Mouse (Mus musculus): ENCODE results near the gene Cox6b2. TPM values are rescaled to one million over a fixed set of nuclear protein-coding genes. Genes with fewer than 3 reads are reported as not detected.

Cox6b2 gene
- 1.3 to 5.4 TPM (median 4.0 TPM) in 4 replicates for total RNA-seq (2023)

GRCm38 (mm10) chr7:4752821-4753570, at the start of gene Cox6b2:
TSS of gene Cox6b2 (minus strand) at chr7:4753094.

GRCm38 (mm10) chr7:4792278-4793212, 39.7 kb upstream of the Cox6b2 start, which contains the start of gene Rpl28:
TSS of gene Rpl28 (plus strand) at chr7:4792874.

GRCm38 (mm10) chr7:4789436-4789935, 36.6 kb upstream of the Cox6b2 start, which contains the start of gene Tmem238:
TSS of gene Tmem238 (minus strand) at chr7:4789656.

GRCm38 (mm10) chr7:4782759-4783158, 29.9 kb upstream of the Cox6b2 start, which contains the start of the genes Il11 and Tmem190:
TSS of gene Il11 (minus strand) at chr7:4782859.
TSS of gene Tmem190 (plus strand) at chr7:4782937.

GRCm38 (mm10) chr7:4771202-4771601, 18.3 kb upstream of the Cox6b2 start, which contains the start of gene Fam71e2:
TSS of gene Fam71e2 (minus strand) at chr7:4771302.

GRCm38 (mm10) chr7:4739544-4740275, 13.2 kb downstream of the Cox6b2 start, which contains the start of gene Kmt5c:
TSS of gene Kmt5c (plus strand) at chr7:4740115.

GRCm38 (mm10) chr7:4725169-4725568, 27.7 kb downstream of the Cox6b2 start, which contains the start of gene Tmem150b:
TSS of gene Tmem150b (minus strand) at chr7:4725249.

Other genes with a start within 250 kb of the Cox6b2 start
- not detected in 4 replicates for gene Tnnt1, start 236.7 kb downstream of the Cox6b2 start, total RNA-seq (2023)
- 1.5 TPM in 1 of 4 replicates, not detected in the others for gene Tnni3, start 228.9 kb downstream of the Cox6b2 start, total RNA-seq (2023)
- gene Dnaaf3, start 220.6 kb downstream of the Cox6b2 start, total RNA-seq (2023): 0.24 to 0.26 TPM (median 0.25 TPM) in 3 of 4 replicates, not detected in the other
- 1.2 TPM in 1 of 4 replicates, not detected in the others for gene Syt5, start 205.6 kb downstream of the Cox6b2 start, total RNA-seq (2023)
- 0.16 TPM in 1 of 4 replicates, not detected in the others for gene Ptprh, start 149.1 kb downstream of the Cox6b2 start, total RNA-seq (2023)
- 50.2 to 57.5 TPM (median 54.8 TPM) in 4 replicates for gene Tmem86b, start 121.7 kb downstream of the Cox6b2 start, total RNA-seq (2023)
- 264 to 268 TPM (median 267 TPM) in 4 replicates for gene Ppp6r1, start 94.1 kb downstream of the Cox6b2 start, total RNA-seq (2023)
- 73.6 to 82.3 TPM (median 79.6 TPM) in 4 replicates for gene Hspbp1, start 68.0 kb downstream of the Cox6b2 start, total RNA-seq (2023)
- gene Brsk1, start 62.5 kb downstream of the Cox6b2 start, total RNA-seq (2023): not detected in 4 replicates
- 1.5 to 4.0 TPM (median 3.0 TPM) in 4 replicates for gene Tmem150b, start 27.8 kb downstream of the Cox6b2 start, total RNA-seq (2023)
- 87.1 to 92.8 TPM (median 91.8 TPM) in 4 replicates for gene Kmt5c, start 13.0 kb downstream of the Cox6b2 start, total RNA-seq (2023)
- not detected in 4 replicates for gene Fam71e2, start 18.2 kb upstream of the Cox6b2 start, total RNA-seq (2023)
- not detected in 4 replicates for gene Il11, start 29.8 kb upstream of the Cox6b2 start, total RNA-seq (2023)
- gene Tmem190, start 29.8 kb upstream of the Cox6b2 start, total RNA-seq (2023): not detected in 4 replicates
- 1.8 to 2.7 TPM (median 2.4 TPM) in 4 replicates for gene Tmem238, start 36.6 kb upstream of the Cox6b2 start, total RNA-seq (2023)
- 1,788 to 1,881 TPM (median 1,825 TPM) in 4 replicates for gene Rpl28, start 39.8 kb upstream of the Cox6b2 start, total RNA-seq (2023)
- gene Ube2s, start 59.5 kb upstream of the Cox6b2 start, total RNA-seq (2023): 157 to 176 TPM (median 162 TPM) in 4 replicates
- gene Shisa7, start 91.6 kb upstream of the Cox6b2 start, total RNA-seq (2023): 0.49 to 2.8 TPM (median 1.1 TPM) in 4 replicates
- 4.3 to 9.7 TPM (median 6.8 TPM) in 4 replicates for gene Isoc2b, start 117.2 kb upstream of the Cox6b2 start, total RNA-seq (2023)
- gene Isoc2a, start 124.1 kb upstream of the Cox6b2 start, total RNA-seq (2023): 9.9 to 14.2 TPM (median 11.8 TPM) in 4 replicates
- not detected in 4 replicates for gene Gm36210, start 153.4 kb upstream of the Cox6b2 start, total RNA-seq (2023)
- gene Zfp628, start 162.1 kb upstream of the Cox6b2 start, total RNA-seq (2023): 36.3 to 42.6 TPM (median 37.9 TPM) in 4 replicates
- 9.0 to 12.9 TPM (median 10.2 TPM) in 4 replicates for gene Nat14, start 168.9 kb upstream of the Cox6b2 start, total RNA-seq (2023)
- gene Ssc5d, start 172.7 kb upstream of the Cox6b2 start, total RNA-seq (2023): 0.21 to 0.63 TPM (median 0.42 TPM) in 4 replicates
- gene Sbk2, start 211.3 kb upstream of the Cox6b2 start, total RNA-seq (2023): 0.51 to 1.9 TPM (median 0.61 TPM) in 3 of 4 replicates, not detected in the other
- gene Sbk3, start 218.1 kb upstream of the Cox6b2 start, total RNA-seq (2023): not detected in 4 replicates
- gene Zfp579, start 243.1 kb upstream of the Cox6b2 start, total RNA-seq (2023): 15.7 to 19.2 TPM (median 16.5 TPM) in 4 replicates